Mouse (Mus musculus): ENCODE results near the gene 4930503B20Rik. TPM values are rescaled to one million over a fixed set of nuclear protein-coding genes. Genes with fewer than 3 reads are reported as not detected.

Gene 4930503B20Rik
- polyA plus RNA-seq (2015; fragmentation: Nextera tagmentation; extraction: Ambion mirVana): not detected in 2 replicates

DNA sequence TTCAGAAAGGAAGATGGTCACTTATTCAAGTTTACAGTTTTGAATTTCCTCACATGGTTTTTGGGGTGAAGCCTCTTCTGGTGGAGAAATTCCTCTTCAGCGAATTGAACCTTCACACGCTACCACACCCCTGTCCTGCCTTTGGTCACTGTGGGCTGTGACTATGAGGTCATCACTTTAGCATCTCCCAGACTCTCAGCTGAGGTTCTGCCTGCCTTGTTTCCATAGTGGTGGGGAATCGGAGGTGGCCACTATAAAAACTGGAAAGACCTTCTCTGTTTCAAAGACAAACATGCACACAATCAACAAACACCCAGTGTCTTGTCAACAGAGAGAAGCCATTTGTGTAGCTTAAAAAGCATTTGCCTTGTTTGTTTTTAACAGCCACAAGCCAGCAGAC, at the start of gene 4930503B20Rik:
4930503B20Rik (minus strand) TSS at position 101 of the 400 bp plus-strand sequence.
- Histone ChIP-seq H3K9me3 (ENCODE audit: control insufficient read depth, low read length) (no peaks in the 10 kb centered on the region), H3K4me1 (replicated peaks; ENCODE audit: control insufficient read depth, insufficient read depth, low read length) (no peaks in the 10 kb centered on the region), H3K36me3 (ENCODE audit: control insufficient read depth, insufficient read depth) (no peaks in the 10 kb centered on the region), H3K27me3 (replicated peaks; ENCODE audit: control insufficient read depth, insufficient read depth, low read length) (no peaks in the 10 kb centered on the region), H3K9ac (replicated peaks; ENCODE audit: low read depth, low read length) (no peak within 1 kb of the TSS), H3K4me3 (replicated peaks; ENCODE audit: low read length) (no peak within 1 kb of the TSS), H3K4me2 (ENCODE audit: low read length) (no peak within 1 kb of the TSS), H3K27ac (ENCODE audit: low read length) (no peak within 1 kb of the TSS)
- 93% methylated on average over 3 of the region's 3 CpGs for WGBS
- no peak for ATAC-seq

DNA sequence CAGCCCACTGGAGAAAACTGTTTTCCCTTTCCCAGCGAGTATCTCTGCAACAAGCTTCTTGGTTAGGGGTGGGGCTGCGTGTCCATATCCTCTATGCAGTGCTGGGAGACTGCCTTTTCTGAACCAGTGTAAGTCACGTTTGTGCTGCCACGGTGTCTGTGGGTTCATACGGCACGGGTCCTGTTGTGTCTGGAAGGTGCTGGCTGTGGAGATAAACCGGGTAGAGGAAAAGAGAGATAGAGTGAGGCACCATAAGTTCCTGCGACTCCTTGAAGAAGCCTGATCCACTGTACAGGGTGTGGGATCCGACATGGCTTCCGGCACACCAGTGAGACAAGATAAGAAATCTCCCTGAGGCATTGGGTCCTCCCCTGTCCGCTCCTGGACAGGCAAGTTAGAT, 48.9 kb upstream of the 4930503B20Rik start:
- no peak overlapping the region for H3K4me3 ChIP-seq (replicated peaks; ENCODE audit: low read length)
- no peaks in the 10 kb centered on the region for H3K9me3 ChIP-seq (ENCODE audit: control insufficient read depth, low read length)
- no peaks in the 10 kb centered on the region for H3K4me1 ChIP-seq (replicated peaks; ENCODE audit: control insufficient read depth, insufficient read depth, low read length)
- no peaks in the 10 kb centered on the region for H3K27me3 ChIP-seq (replicated peaks; ENCODE audit: control insufficient read depth, insufficient read depth, low read length)
- H3K9ac ChIP-seq (replicated peaks; ENCODE audit: low read depth, low read length): no peak overlapping the region
- no peak for ATAC-seq
- H3K27ac ChIP-seq (ENCODE audit: low read length): no peak overlapping the region
- H3K4me2 ChIP-seq (ENCODE audit: low read length): no peak overlapping the region
- 88% methylated on average over 11 of the region's 11 CpGs for WGBS
- no peaks in the 10 kb centered on the region for H3K36me3 ChIP-seq (ENCODE audit: control insufficient read depth, insufficient read depth)

DNA sequence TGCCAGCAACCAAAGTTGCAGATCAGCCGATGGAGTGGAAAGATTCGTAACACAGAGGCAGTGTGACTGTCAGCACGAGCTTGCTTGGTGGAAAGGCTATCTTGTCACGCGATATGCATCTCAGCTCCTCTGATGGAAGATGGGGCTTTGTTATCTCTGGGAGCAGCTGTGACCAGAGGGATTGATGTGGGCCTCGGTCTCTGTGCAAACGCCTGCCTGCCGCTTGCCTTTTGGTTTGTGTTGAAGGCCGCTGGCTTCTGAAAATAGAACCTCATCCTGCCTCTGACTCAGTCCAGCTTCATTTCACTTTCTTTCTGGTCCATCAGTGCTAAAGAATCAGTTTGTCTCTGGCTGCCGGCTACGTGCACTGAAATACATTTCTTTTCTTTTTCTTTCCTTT, 47.9 kb upstream of the 4930503B20Rik start:
- Histone ChIP-seq H3K27me3 (replicated peaks; ENCODE audit: control insufficient read depth, insufficient read depth, low read length) (no peaks in the 10 kb centered on the region), H3K4me2 (ENCODE audit: low read length) (no peak overlapping the region), H3K9me3 (ENCODE audit: control insufficient read depth, low read length) (no peaks in the 10 kb centered on the region), H3K4me3 (replicated peaks; ENCODE audit: low read length) (no peak overlapping the region), H3K9ac (replicated peaks; ENCODE audit: low read depth, low read length) (no peak overlapping the region), H3K36me3 (ENCODE audit: control insufficient read depth, insufficient read depth) (no peaks in the 10 kb centered on the region), H3K27ac (ENCODE audit: low read length) (no peak overlapping the region), H3K4me1 (replicated peaks; ENCODE audit: control insufficient read depth, insufficient read depth, low read length) (no peaks in the 10 kb centered on the region)
- 78% methylated on average over 11 of the region's 11 CpGs for WGBS
- no peak for ATAC-seq

DNA sequence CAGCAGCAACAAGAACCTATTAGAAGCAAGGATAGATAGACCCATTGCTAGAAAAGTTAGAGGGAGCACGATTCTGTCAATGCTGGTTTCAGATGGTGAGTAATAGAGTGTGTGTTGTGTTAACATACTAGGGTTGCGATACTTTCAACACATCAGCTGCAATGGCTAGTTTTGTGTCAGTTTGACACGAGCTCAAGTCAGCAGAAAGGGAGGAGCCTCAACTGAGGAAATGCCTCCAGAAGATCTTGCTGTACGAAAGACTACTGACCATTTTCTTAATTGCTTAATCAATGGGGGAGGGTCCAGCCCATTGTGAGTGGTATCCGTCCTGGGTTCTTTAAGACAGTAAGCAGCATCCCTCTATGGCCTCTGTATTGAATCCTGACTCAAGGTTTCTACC, 41.4 kb upstream of the 4930503B20Rik start:
- Histone ChIP-seq H3K27ac (ENCODE audit: low read length) (no peak overlapping the region), H3K4me3 (replicated peaks; ENCODE audit: low read length) (no peak overlapping the region), H3K36me3 (ENCODE audit: control insufficient read depth, insufficient read depth) (no peaks in the 10 kb centered on the region), H3K4me2 (ENCODE audit: low read length) (no peak overlapping the region), H3K27me3 (replicated peaks; ENCODE audit: control insufficient read depth, insufficient read depth, low read length) (no peaks in the 10 kb centered on the region), H3K9ac (replicated peaks; ENCODE audit: low read depth, low read length) (no peak overlapping the region), H3K9me3 (ENCODE audit: control insufficient read depth, low read length) (no peaks in the 10 kb centered on the region), H3K4me1 (replicated peaks; ENCODE audit: control insufficient read depth, insufficient read depth, low read length) (no peaks in the 10 kb centered on the region)
- no peak for ATAC-seq
- WGBS: 83% methylated on average over 5 of the region's 5 CpGs

DNA sequence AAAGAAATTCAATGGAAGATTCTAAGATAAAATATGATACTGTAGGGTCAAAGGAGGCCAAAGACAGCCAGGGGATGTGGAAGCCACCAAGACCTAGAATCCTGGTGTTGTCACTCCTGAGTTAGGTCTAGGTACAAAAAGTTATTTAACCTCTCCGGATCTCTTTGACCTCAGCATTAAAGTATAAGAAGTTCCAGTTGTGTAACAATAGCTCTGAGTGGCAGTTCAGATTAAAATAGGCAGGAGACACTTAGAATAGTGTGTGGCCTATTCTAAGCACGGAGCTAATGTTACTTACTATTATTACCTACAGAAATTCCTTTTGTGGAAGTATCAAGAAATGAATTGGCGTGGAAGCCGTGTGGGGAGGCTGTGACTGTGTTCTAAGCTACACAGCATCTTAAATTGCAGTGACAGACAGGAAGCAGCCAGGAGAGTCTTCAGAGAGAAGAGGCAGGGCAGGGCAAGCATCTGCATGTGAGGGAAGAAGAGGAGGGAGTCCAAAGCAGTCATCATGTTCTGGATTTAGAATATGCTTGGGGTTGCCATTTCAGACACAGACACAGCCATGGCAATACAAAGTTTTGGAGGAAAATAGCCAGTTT, 36.1 kb upstream of the 4930503B20Rik start:
- H3K4me1 ChIP-seq (replicated peaks; ENCODE audit: control insufficient read depth, insufficient read depth, low read length): peaks cover 13% of the 10 kb centered on the region
- H3K36me3 ChIP-seq (ENCODE audit: control insufficient read depth, insufficient read depth): no peaks in the 10 kb centered on the region
- H3K27ac ChIP-seq (ENCODE audit: low read length): no peak overlapping the region
- 73% methylated on average over 4 of the region's 4 CpGs for WGBS
- 0 out of 2 replicates have a peak, but pooled peaks cover 3% of the 10 kb centered on the region for H3K27me3 ChIP-seq (replicated peaks; ENCODE audit: control insufficient read depth, insufficient read depth, low read length)
- no peak overlapping the region for H3K4me2 ChIP-seq (ENCODE audit: low read length)
- H3K9me3 ChIP-seq (ENCODE audit: control insufficient read depth, low read length): no peaks in the 10 kb centered on the region
- no peak overlapping the region for H3K4me3 ChIP-seq (replicated peaks; ENCODE audit: low read length)
- no peak overlapping the region for H3K9ac ChIP-seq (replicated peaks; ENCODE audit: low read depth, low read length)
- no peak for ATAC-seq

DNA sequence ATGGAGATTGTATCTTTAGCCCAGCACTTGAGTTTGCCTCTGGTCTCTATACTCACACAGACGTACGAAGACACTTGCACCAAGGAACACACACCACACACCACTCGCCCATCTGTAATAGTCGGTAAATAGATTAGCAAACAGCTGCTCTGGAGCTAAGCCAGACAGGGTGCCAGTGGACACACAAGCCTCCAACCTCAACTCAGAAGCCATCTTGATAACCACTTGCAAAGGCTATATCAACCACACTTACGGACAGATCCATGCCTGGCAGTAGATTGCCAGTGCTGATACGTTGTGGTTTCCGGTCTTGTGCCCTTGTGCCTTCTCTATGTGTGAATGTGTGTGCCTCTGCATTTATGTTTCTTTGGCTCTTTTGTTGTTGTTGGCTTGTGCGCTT, 35.3 kb upstream of the 4930503B20Rik start:
- WGBS: 89% methylated on average over 8 of the region's 8 CpGs
- Histone ChIP-seq H3K36me3 (ENCODE audit: control insufficient read depth, insufficient read depth) (no peaks in the 10 kb centered on the region), H3K4me2 (ENCODE audit: low read length) (no peak overlapping the region), H3K9ac (replicated peaks; ENCODE audit: low read depth, low read length) (no peak overlapping the region), H3K4me3 (replicated peaks; ENCODE audit: low read length) (no peak overlapping the region), H3K4me1 (replicated peaks; ENCODE audit: control insufficient read depth, insufficient read depth, low read length) (peaks cover 18% of the 10 kb centered on the region), H3K9me3 (ENCODE audit: control insufficient read depth, low read length) (no peaks in the 10 kb centered on the region), H3K27me3 (replicated peaks; ENCODE audit: control insufficient read depth, insufficient read depth, low read length) (0 out of 2 replicates have a peak, but pooled peaks cover 3% of the 10 kb centered on the region), H3K27ac (ENCODE audit: low read length) (no peak overlapping the region)
- ATAC-seq: no peak

DNA sequence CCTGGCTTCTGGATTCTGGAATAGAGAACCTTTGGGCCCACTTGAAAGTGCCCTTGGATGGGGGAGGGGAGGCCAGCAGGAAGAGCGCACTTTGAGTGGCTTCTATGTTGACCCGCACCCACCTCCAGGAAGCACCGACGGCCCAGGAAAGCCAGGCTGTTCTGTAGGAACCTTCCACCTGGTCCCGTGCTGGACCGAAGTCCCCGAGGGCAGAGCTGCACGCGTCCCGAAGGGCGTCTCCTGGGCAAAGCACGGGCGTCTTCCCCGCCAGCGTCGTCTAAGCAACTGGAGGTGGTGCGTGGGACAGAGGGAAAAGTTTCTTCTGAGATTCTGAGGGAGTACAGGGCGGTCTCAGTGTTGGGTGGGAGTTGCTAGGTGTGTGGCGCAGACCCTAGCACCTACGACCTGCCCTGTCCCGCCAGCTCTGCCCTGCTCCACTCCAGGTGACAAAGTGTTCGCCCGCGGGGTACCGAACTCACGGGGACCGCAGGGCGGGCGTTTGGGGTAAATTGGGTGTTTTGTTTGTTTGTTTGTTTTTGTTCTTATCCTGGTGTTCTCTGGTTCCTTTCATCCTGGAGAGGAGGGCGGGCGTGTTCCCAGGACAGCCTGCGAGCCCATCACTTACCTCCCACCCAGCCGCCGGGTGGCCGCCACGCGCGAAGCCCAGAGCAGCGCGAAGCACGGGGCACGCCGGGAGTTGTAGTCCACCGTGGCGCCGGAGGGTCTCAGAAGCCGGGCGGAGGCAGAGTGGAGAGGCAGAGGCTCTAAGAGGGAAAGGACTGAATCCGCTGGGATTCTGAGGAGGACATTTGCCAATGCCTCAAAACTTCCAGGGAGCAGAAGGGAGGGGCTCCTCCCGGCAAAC, 33.9 kb upstream of the 4930503B20Rik start, which contains the start of gene Samd13:
Samd13 (minus strand) TSS at position 782 of the 865 bp plus-strand sequence.
- Histone ChIP-seq H3K27me3 (replicated peaks; ENCODE audit: control insufficient read depth, insufficient read depth, low read length) (0 out of 2 replicates have a peak, but pooled peaks cover 3% of the 10 kb centered on the region), H3K4me3 (replicated peaks; ENCODE audit: low read length) (peak within 1 kb of the TSS; percentile 46), H3K36me3 (ENCODE audit: control insufficient read depth, insufficient read depth) (no peaks in the 10 kb centered on the region), H3K4me2 (ENCODE audit: low read length) (peak within 1 kb of the TSS; percentile 81), H3K4me1 (replicated peaks; ENCODE audit: control insufficient read depth, insufficient read depth, low read length) (peaks cover 18% of the 10 kb centered on the region), H3K27ac (ENCODE audit: low read length) (no peak within 1 kb of the TSS), H3K9ac (replicated peaks; ENCODE audit: low read depth, low read length) (peak within 1 kb of the TSS; percentile 33), H3K9me3 (ENCODE audit: control insufficient read depth, low read length) (no peaks in the 10 kb centered on the region)
- peak; percentile 94 for ATAC-seq
- 4% methylated on average over 50 of the region's 50 CpGs for WGBS

DNA sequence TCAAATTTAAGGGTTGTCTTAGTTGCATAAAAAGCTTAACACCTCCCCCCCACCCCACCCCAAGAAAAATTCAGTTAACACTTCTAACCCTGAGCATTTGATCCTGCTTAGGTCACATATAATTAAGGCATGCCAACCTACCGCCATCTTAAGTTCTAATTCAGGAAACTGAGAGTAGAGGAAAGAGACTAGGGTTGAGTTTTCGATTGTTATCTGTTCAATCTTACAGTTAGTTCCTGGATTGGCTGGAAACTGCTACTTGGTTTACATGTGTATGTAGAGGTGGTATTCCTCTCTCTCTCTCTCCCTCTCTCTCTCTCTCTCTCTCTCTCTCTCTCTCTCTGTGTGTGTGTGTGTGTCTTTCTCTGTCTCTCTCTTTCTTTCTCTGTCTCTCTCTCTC, 32.0 kb upstream of the 4930503B20Rik start:
- 0 out of 2 replicates have a peak, but pooled peaks cover 3% of the 10 kb centered on the region for H3K27me3 ChIP-seq (replicated peaks; ENCODE audit: control insufficient read depth, insufficient read depth, low read length)
- no peaks in the 10 kb centered on the region for H3K9me3 ChIP-seq (ENCODE audit: control insufficient read depth, low read length)
- no peaks in the 10 kb centered on the region for H3K36me3 ChIP-seq (ENCODE audit: control insufficient read depth, insufficient read depth)
- peaks cover 18% of the 10 kb centered on the region for H3K4me1 ChIP-seq (replicated peaks; ENCODE audit: control insufficient read depth, insufficient read depth, low read length)
- ATAC-seq: no peak
- H3K4me2 ChIP-seq (ENCODE audit: low read length): no peak overlapping the region
- 87% methylated on average over 2 of the region's 2 CpGs for WGBS
- H3K27ac ChIP-seq (ENCODE audit: low read length): no peak overlapping the region
- no peak overlapping the region for H3K9ac ChIP-seq (replicated peaks; ENCODE audit: low read depth, low read length)
- H3K4me3 ChIP-seq (replicated peaks; ENCODE audit: low read length): no peak overlapping the region

DNA sequence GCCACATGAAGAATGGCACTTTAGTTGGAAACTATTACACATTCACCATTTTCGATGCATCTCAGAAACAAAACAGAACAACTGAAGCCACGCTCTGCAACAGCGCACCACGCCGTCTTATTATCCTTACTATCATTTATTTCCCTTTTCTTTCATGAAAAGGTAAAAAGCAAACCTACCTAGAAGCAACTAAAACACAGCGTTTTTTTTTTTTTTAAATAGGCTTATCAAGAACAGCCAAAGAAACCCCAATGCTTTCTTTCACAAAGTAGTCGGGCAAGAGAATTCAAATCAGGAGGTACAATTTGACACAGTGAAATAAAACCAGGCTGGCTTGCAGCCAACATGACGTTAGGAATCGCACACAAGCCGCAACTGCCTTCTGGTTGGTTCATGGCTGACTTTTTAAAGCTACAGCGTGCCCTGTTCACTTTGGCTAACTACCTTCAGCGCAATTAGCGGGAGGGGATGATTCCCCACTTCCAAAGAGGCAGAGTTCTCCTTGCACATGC, 31.1 kb upstream of the 4930503B20Rik start:
- 0 out of 2 replicates have a peak overlapping the region, but pooled peaks have one; percentile 26 for H3K27ac ChIP-seq (ENCODE audit: low read length)
- H3K4me2 ChIP-seq (ENCODE audit: low read length): peak overlapping the region; percentile 62
- 0 out of 2 replicates have a peak, but pooled peaks cover 3% of the 10 kb centered on the region for H3K27me3 ChIP-seq (replicated peaks; ENCODE audit: control insufficient read depth, insufficient read depth, low read length)
- peaks cover 18% of the 10 kb centered on the region for H3K4me1 ChIP-seq (replicated peaks; ENCODE audit: control insufficient read depth, insufficient read depth, low read length)
- H3K4me3 ChIP-seq (replicated peaks; ENCODE audit: low read length): peak overlapping the region; percentile 38
- no peaks in the 10 kb centered on the region for H3K9me3 ChIP-seq (ENCODE audit: control insufficient read depth, low read length)
- peak; percentile 51 for ATAC-seq
- H3K9ac ChIP-seq (replicated peaks; ENCODE audit: low read depth, low read length): peak overlapping the region; percentile 43
- no peaks in the 10 kb centered on the region for H3K36me3 ChIP-seq (ENCODE audit: control insufficient read depth, insufficient read depth)
- 13% methylated on average over 13 of the region's 13 CpGs for WGBS
